Mouse (Mus musculus) C2C12 (cell line): Measurements from ENCODE around the gene Tekt5. TPM values are rescaled to one million over a fixed set of nuclear protein-coding genes. Genes with fewer than 3 reads are reported as not detected.

ENCODE experiments used
- H3K27me3 ChIP-seq: one replicate; pipeline ENCODE4 v1.6.1; 2011; ENCODE audit not compliant: control insufficient read depth, insufficient read depth, insufficient read length
- H3K36me3 ChIP-seq: one replicate; pipeline ENCODE4 v1.6.1; 2011; ENCODE audit not compliant: control insufficient read depth, insufficient read depth
- H3K4me3 ChIP-seq: one replicate; pipeline ENCODE4 v1.5.1; 2011; ENCODE audit warnings: mild to moderate bottlenecking, control low read depth; ENCODE audit not compliant: poor library complexity, insufficient read depth, severe bottlenecking
- H3K79me2 ChIP-seq: one replicate; pipeline ENCODE4 v1.6.1; 2011; ENCODE audit not compliant: control insufficient read depth, insufficient read depth
- H3K79me3 ChIP-seq: one replicate; pipeline ENCODE4 v1.6.1; 2011; ENCODE audit warnings: low read depth, control low read depth
- H3ac ChIP-seq: one replicate; pipeline ENCODE3; 2011; ENCODE audit warnings: low read depth; ENCODE audit not compliant: control insufficient read depth, insufficient read length
- CEBPB ChIP-seq: IDR thresholded peaks from one replicate; pipeline ENCODE4 v1.6.1; 2011; ENCODE audit warnings: low read depth, mild to moderate bottlenecking, control low read depth, moderate library complexity
- CTCF ChIP-seq: IDR thresholded peaks from one replicate; pipeline ENCODE4 v1.5.1; 2011; ENCODE audit not compliant: control insufficient read depth, insufficient read depth, insufficient read length
- FOSL1 ChIP-seq: IDR thresholded peaks from one replicate; pipeline ENCODE4 v1.8.0; 2011; ENCODE audit warnings: mild to moderate bottlenecking, low read length; ENCODE audit not compliant: poor library complexity, insufficient read depth, severe bottlenecking
- MAX ChIP-seq: IDR thresholded peaks from one replicate; pipeline ENCODE4 v1.6.1; 2011; ENCODE audit warnings: mild to moderate bottlenecking, control low read depth
- MYOD1 ChIP-seq: IDR thresholded peaks from one replicate; pipeline ENCODE4 v1.6.1; 2011; ENCODE audit warnings: low read depth; ENCODE audit not compliant: control insufficient read depth, insufficient read length
- MYOG ChIP-seq: IDR thresholded peaks from one replicate; pipeline ENCODE4 v1.6.1; 2011; ENCODE audit not compliant: control insufficient read depth, insufficient read length; ENCODE audit errors: extremely low read depth
- USF1 ChIP-seq: IDR thresholded peaks from one replicate; pipeline ENCODE4 v1.6.1; 2011; ENCODE audit warnings: low read depth, mild to moderate bottlenecking, control low read depth, moderate library complexity
- polyA plus RNA-seq: library from polyadenylated mRNA; unstranded; fragments of >200 nt; fragmentation: generic; extraction: Trizol; gene quantifications from one replicate; pipeline ENCODE4 v1.2.1, GENCODE M21; 2012; ENCODE audit warnings: missing spikeins

Gene Tekt5
- polyA plus RNA-seq, 1 experiment, result not detected

- TF ChIP-seq USF1 (no peak), MAX (no peak), MYOD1 (no peak), CTCF (no peak), CEBPB (no peak), FOSL1 (no peak), MYOG (no peak)
- H3K4me3 ChIP-seq, result no peak overlapping the region
- no peaks in the 10 kb centered on the region for H3K79me2 ChIP-seq
- no peaks in the 10 kb centered on the region for H3K79me3 ChIP-seq
- H3ac ChIP-seq, result no peak overlapping the region
- H3K27me3 ChIP-seq, result no peaks in the 10 kb centered on the region
- H3K36me3 ChIP-seq, result no peaks in the 10 kb centered on the region
Measured at GRCm38 (mm10) chr16:10359241-10359640, 36.0 kb downstream of the Tekt5 start.

DNA sequence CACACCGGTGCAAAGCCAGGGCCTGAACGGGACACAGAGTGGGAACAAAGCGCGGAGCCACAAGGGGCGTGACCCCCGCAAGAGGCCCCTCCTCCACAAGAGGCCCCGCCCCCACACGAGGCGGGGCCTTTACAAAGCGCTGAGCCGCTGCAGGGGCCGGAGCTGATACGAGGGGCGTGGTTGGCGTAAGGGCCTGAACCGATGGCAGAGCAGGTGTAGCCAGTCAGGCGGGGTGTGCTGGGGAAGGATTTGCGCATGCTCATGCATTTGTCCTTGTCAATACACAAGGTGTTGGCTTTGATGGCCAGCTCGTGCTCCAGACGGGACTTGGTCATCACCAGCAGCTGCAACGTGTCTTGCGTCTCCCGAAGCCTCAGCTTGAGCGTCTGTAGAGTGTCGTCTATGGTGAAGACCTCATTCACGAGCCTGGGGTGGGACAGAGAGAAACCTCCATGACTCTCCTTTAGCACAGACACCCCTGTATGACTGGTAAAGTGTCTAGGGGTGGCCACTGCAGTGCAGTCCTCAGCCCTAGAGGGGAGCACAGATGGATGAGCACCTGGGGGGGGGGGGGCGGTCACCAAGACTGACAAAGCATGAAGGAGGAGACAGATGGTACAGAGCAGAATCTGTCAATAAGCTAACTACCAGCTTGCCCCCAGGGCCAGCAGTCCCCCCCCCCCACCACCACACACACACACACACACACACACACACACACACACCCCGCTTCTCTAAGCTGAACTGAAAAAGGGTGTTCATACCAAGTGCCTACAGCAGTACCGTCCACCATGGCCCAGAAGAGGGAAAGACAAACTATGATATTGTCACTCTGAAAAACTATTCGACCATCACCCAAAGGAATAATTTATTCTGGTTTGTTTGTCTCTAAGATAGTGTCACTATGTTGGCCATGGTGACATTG lies 37.0 kb downstream of the Tekt5 start:
- no peak overlapping the region for H3ac ChIP-seq
- no peaks in the 10 kb centered on the region for H3K79me2 ChIP-seq
- TF ChIP-seq FOSL1, result no peak
- no peaks in the 10 kb centered on the region for H3K36me3 ChIP-seq
- H3K27me3 ChIP-seq, result no peaks in the 10 kb centered on the region
- H3K79me3 ChIP-seq, result no peaks in the 10 kb centered on the region
- no peak overlapping the region for H3K4me3 ChIP-seq

DNA sequence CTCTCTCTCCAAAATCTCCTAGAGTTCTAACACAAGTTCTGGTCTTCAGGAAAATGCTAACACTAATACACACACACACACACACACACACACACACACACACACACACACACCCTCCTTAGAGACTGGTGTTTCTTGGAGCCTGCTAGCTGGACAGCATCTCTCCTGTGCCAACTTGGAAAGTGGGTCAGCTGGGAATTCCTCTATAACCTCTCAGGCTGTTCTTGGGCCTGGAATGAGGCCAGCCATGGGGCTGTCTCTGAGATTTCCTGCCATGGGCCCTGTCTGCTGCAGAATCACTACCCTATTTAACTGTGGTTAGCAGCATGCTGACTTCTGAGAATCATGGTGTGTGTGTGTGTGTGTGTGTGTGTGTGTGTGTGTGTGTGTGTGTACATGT lies 40.3 kb downstream of the Tekt5 start:
- no peaks in the 10 kb centered on the region for H3K36me3 ChIP-seq
- no peaks in the 10 kb centered on the region for H3K27me3 ChIP-seq
- no peaks in the 10 kb centered on the region for H3K79me2 ChIP-seq
- H3ac ChIP-seq, result no peak overlapping the region
- H3K79me3 ChIP-seq, result no peaks in the 10 kb centered on the region
- no peak for TF ChIP-seq CEBPB
- no peak for TF ChIP-seq USF1
- no peak overlapping the region for H3K4me3 ChIP-seq

- no peak overlapping the region for H3K4me3 ChIP-seq
- H3K79me2 ChIP-seq, result no peaks in the 10 kb centered on the region
- no peaks in the 10 kb centered on the region for H3K36me3 ChIP-seq
- H3K79me3 ChIP-seq, result no peaks in the 10 kb centered on the region
- H3K27me3 ChIP-seq, result no peaks in the 10 kb centered on the region
- no peak overlapping the region for H3ac ChIP-seq
- TF ChIP-seq MYOG (no peak), USF1 (no peak), MAX (no peak), CEBPB (no peak), FOSL1 (no peak), MYOD1 (no peak), CTCF (no peak)
Measured at GRCm38 (mm10) chr16:10351050-10351636, 44.1 kb downstream of the Tekt5 start.

DNA sequence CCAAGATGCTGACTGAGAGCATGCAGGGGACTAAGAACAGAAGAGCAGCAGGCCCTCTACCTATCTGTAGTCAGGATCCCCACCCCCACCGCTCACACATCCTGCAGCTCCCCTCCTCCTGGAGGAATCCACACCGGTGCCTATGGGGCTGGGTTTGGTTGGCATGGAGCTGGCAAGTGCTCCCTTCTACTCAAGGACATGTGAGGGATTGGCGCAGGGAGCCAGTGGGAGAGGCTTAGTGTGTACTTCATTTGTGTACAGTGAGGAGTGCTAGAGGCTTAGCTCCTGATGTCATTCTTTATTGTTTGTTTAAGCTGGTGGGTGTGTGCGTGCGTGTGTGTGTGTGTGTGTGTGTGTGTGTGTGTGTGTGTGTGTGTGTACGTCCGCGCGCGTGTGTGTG lies 45.4 kb downstream of the Tekt5 start:
- Histone ChIP-seq H3K27me3 (no peaks in the 10 kb centered on the region), H3K79me2 (no peaks in the 10 kb centered on the region), H3K79me3 (no peaks in the 10 kb centered on the region), H3K36me3 (no peaks in the 10 kb centered on the region), H3K4me3 (no peak overlapping the region), H3ac (no peak overlapping the region)
- TF ChIP-seq USF1, result no peak
- no peak for TF ChIP-seq MAX
- no peak for TF ChIP-seq MYOD1
- no peak for TF ChIP-seq FOSL1
- TF ChIP-seq MYOG, result no peak
- no peak for TF ChIP-seq CEBPB
- TF ChIP-seq CTCF, result no peak

DNA sequence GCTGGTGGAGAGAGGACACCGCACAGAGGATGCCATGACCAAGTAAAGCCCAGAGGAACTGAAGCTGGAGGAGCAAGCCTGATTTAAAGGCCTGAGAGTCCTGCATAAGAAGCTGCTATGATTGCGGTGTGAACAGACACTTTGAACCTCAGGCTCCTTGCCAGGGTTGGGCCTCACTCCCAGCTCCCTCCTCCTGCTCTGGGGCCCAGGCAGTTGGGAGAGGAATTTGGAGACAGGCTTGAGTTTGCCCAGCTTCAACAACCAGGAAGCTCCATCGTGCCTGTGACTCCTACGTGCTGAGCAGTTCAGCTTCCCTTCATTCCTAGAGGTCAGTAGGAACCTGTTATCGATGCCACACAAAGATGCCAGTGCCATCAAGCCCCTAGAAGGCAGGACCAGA lies 45.9 kb downstream of the Tekt5 start:
- H3K36me3 ChIP-seq, result no peaks in the 10 kb centered on the region
- no peaks in the 10 kb centered on the region for H3K27me3 ChIP-seq
- H3K79me3 ChIP-seq, result no peaks in the 10 kb centered on the region
- TF ChIP-seq FOSL1 (no peak), CTCF (no peak), MYOD1 (no peak), MYOG (no peak), MAX (no peak), USF1 (no peak)
- no peak overlapping the region for H3K4me3 ChIP-seq
- H3K79me2 ChIP-seq, result no peaks in the 10 kb centered on the region
- H3ac ChIP-seq, result no peak overlapping the region
